Mouse (Mus musculus): ENCODE measurements at regions not wholly inside any gene's neighbourhood (a gene's known extent, or its start where the extent isn't known, plus 50 kb on each side); places are given as distances from the start of the nearest gene placed in this dataset.

DNA sequence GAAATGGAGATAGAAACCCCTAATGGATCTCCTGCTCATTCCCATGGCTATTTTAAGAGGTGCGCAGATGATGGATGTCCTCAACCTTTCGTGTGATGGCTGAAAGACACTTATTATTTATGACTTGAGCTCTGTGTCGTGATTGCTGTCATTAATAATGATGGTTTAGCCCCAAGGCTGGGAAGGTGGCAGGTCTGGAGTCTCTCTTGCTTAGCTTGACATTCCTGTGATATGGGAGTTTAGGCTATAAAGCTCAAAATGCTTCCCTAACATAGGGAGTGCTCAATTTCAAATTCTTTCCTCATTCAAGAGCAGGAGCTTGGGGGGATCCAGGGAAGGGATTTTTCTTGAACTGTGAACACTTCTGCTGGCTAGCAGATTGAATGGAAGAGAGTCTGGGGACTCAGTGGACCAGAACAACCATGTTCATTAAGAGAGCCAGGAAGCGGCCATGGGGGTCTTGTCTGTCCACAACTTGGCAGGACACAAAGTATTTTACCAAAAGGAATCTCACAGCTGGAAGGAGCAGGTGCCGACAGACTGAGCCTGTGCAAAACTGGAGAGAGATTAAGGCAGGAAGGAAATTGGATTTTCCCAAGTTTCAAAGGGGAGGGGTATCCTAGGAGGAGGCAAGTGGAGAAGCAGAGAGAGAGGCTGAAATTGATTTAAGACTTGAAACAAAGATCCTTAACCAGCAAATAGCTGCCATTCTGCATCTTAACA, 359.5 kb downstream of the Tns1 start:
- TF ChIP-seq USF1 (IDR thresholded peaks at IDR 0.05; ENCODE audit: low read depth, low read length) (no peak), NELFE (IDR thresholded peaks at IDR 0.05; ENCODE audit: low read depth, low read length) (no peak), UBTF (IDR thresholded peaks at IDR 0.05; ENCODE audit: borderline replicate concordance, insufficient read depth, low read depth, low read length) (no peak), CTCF (IDR thresholded peaks at IDR 0.05 in 2 of 3, conservative IDR thresholded peaks at IDR 0.05 in 1 of 3; ENCODE audit: control insufficient read depth in 1 of 3, insufficient read depth in 1 of 3, low read depth in 2 of 3, low read length in 3 of 3, poor library complexity in 1 of 3, severe bottlenecking in 1 of 3) (no peak), ZMIZ1 (IDR thresholded peaks at IDR 0.05; ENCODE audit: low read depth, low read length) (no peak), GATA1 (IDR thresholded peaks at IDR 0.05; ENCODE audit: low read depth, low read length) (no peak)
